Mouse (Mus musculus): Measurements from ENCODE around the gene Spr. TPM values are rescaled to one million over a fixed set of nuclear protein-coding genes. Genes with fewer than 3 reads are reported as not detected.
"Not testable (repeated sequence)": the region's sequence is repeated elsewhere in the genome, so short reads cannot be mapped to it uniquely, and the experiment has no call there.

Spr gene
- total and polyA plus RNA-seq, 3 experiments, result 102 to 103 TPM; not detected in 1

GRCm38 (mm10) chr6:85158040-85158804 is 20.7 kb upstream of the Spr start:
- Histone ChIP-seq H3K27ac (ENCODE audit: control insufficient read depth, low read depth, low read length) (peak overlapping the region; percentile 62), H3K9ac (ENCODE audit: control insufficient read depth, low read depth, low read length, poor library complexity, severe bottlenecking) (peak overlapping the region; percentile 23; the same call in 1 of the 2 replicates), H3K27me3 (ENCODE audit: control insufficient read depth in 1 of 2, insufficient read depth in 2 of 2, low read length in 2 of 2) (peaks cover 3 to 11% of the 10 kb centered on the region in 2 experiments), H3K4me3 (ENCODE audit: control insufficient read depth in 1 of 2, insufficient read depth in 1 of 2, low read depth in 2 of 2, low read length in 2 of 2) (0 out of 4 replicates have a peak overlapping the region, but pooled peaks of 1 of the 2 experiments have one; percentile 9)
- TF ChIP-seq TAL1 (IDR thresholded peaks at IDR 0.05; ENCODE audit: low read length), result peak; percentile 71
- peak; percentile 25; the same call in 1 of the 2 replicates for TF ChIP-seq SMC3 (IDR thresholded peaks at IDR 0.05; ENCODE audit: low read depth, low read length)
- peak; percentile 83 for TF ChIP-seq TCF12 (IDR thresholded peaks at IDR 0.05; ENCODE audit: low read depth, low read length)
- TF ChIP-seq SIN3A (IDR thresholded peaks at IDR 0.05; ENCODE audit: low read length), result peak; percentile 45; the same call in 1 of the 2 replicates
- TF ChIP-seq EP300 (IDR thresholded peaks at IDR 0.05; ENCODE audit: low read depth in 1 of 2, low read length in 2 of 2), result peak; percentile 67 to 75; a peak in 3 of 4 replicates
- TF ChIP-seq RCOR1 (IDR thresholded peaks at IDR 0.05; ENCODE audit: low read depth, low read length), result peak; percentile 68
- peak; percentile 78 for TF ChIP-seq GATA1 (IDR thresholded peaks at IDR 0.05; ENCODE audit: low read depth, low read length)
- TF ChIP-seq CTCF (IDR thresholded peaks at IDR 0.05 in 2 of 3, conservative IDR thresholded peaks at IDR 0.05 in 1 of 3; ENCODE audit: control insufficient read depth in 1 of 3, insufficient read depth in 1 of 3, low read depth in 2 of 3, low read length in 3 of 3, poor library complexity in 1 of 3, severe bottlenecking in 1 of 3), result peak; percentile 35 to 61 (median 46)
- TF ChIP-seq ETS1 (IDR thresholded peaks at IDR 0.05; ENCODE audit: low read depth, low read length), result peak; percentile 45
- TF ChIP-seq TBP (IDR thresholded peaks at IDR 0.05; ENCODE audit: low read depth, low read length), result 0 out of 2 replicates have a peak, but pooled peaks have one; percentile 21
- H3K79me2 ChIP-seq (ENCODE audit: control insufficient read depth, insufficient read depth, low read length, poor library complexity); H3K4me1 ChIP-seq (ENCODE audit: control insufficient read depth in 1 of 2, insufficient read depth in 2 of 2, low read length in 2 of 2); H3K36me3 ChIP-seq (ENCODE audit: control insufficient read depth in 1 of 2, insufficient read depth in 2 of 2, low read length in 2 of 2); H3K9me3 ChIP-seq (replicated peaks; ENCODE audit: insufficient read depth, low read length): not testable (repeated sequence)
- DNase-seq (ENCODE audit: low read depth, low spot score), result peak; percentile 85

GRCm38 (mm10) chr6:85156551-85156950 is 19.0 kb upstream of the Spr start:
- H3K27ac ChIP-seq (ENCODE audit: control insufficient read depth, low read depth, low read length); H3K4me1 ChIP-seq (ENCODE audit: control insufficient read depth in 1 of 2, insufficient read depth in 2 of 2, low read length in 2 of 2): not testable (repeated sequence)

GRCm38 (mm10) chr6:85154861-85155528 is 17.4 kb upstream of the Spr start:
- DNase-seq (ENCODE audit: low read depth, low spot score), result no peak
- Histone ChIP-seq H3K36me3 (ENCODE audit: control insufficient read depth in 1 of 2, insufficient read depth in 2 of 2, low read length in 2 of 2) (peaks cover 0 to 3% of the 10 kb centered on the region in 2 experiments; a peak in 1 of 4 replicates), H3K4me3 (ENCODE audit: control insufficient read depth in 1 of 2, insufficient read depth in 1 of 2, low read depth in 2 of 2, low read length in 2 of 2) (no peak overlapping the region), H3K4me1 (ENCODE audit: control insufficient read depth in 1 of 2, insufficient read depth in 2 of 2, low read length in 2 of 2) (peaks cover 0 to 7% of the 10 kb centered on the region in 2 experiments; a peak in 2 of 4 replicates), H3K27ac (ENCODE audit: control insufficient read depth, low read depth, low read length) (no peak overlapping the region), H3K79me2 (ENCODE audit: control insufficient read depth, insufficient read depth, low read length, poor library complexity) (no peaks in the 10 kb centered on the region), H3K9me3 (replicated peaks; ENCODE audit: insufficient read depth, low read length) (no peaks in the 10 kb centered on the region), H3K9ac (ENCODE audit: control insufficient read depth, low read depth, low read length, poor library complexity, severe bottlenecking) (no peak overlapping the region), H3K27me3 (ENCODE audit: control insufficient read depth in 1 of 2, insufficient read depth in 2 of 2, low read length in 2 of 2) (no peaks in the 10 kb centered on the region; a peak in 1 of 4 replicates)
- TF ChIP-seq KAT2A (conservative IDR thresholded peaks at IDR 0.05; ENCODE audit: low read depth, low read length) (no peak), MEF2A (IDR thresholded peaks at IDR 0.05; ENCODE audit: extremely low read depth, insufficient replicate concordance, low read depth, low read length, poor library complexity, severe bottlenecking) (no peak), SMC3 (IDR thresholded peaks at IDR 0.05; ENCODE audit: low read depth, low read length) (no peak), CHD1 (IDR thresholded peaks at IDR 0.05; ENCODE audit: low read depth, low read length) (no peak), TBP (IDR thresholded peaks at IDR 0.05; ENCODE audit: low read depth, low read length) (no peak), MXI1 (IDR thresholded peaks at IDR 0.05; ENCODE audit: low read depth, low read length) (no peak), MYB (IDR thresholded peaks at IDR 0.05; ENCODE audit: low read depth, low read length) (no peak), POLR2A (IDR thresholded peaks at IDR 0.05; ENCODE audit: control insufficient read depth in 1 of 2, insufficient read depth in 1 of 2, low read depth in 1 of 2, low read length in 2 of 2, poor library complexity in 1 of 2) (no peak), CTCF (IDR thresholded peaks at IDR 0.05 in 2 of 3, conservative IDR thresholded peaks at IDR 0.05 in 1 of 3; ENCODE audit: control insufficient read depth in 1 of 3, insufficient read depth in 1 of 3, low read depth in 2 of 3, low read length in 3 of 3, poor library complexity in 1 of 3, severe bottlenecking in 1 of 3) (no peak; a peak in 1 of 6 replicates)

More at GRCm38 (mm10) chr6:85156551-85156950, 19.0 kb upstream of the Spr start:
- not testable (repeated sequence) for H3K9ac ChIP-seq (ENCODE audit: control insufficient read depth, low read depth, low read length, poor library complexity, severe bottlenecking); H3K79me2 ChIP-seq (ENCODE audit: control insufficient read depth, insufficient read depth, low read length, poor library complexity); H3K9me3 ChIP-seq (replicated peaks; ENCODE audit: insufficient read depth, low read length); DNase-seq (ENCODE audit: low read depth, low spot score); H3K4me3 ChIP-seq (ENCODE audit: control insufficient read depth in 1 of 2, insufficient read depth in 1 of 2, low read depth in 2 of 2, low read length in 2 of 2); H3K27me3 ChIP-seq (ENCODE audit: control insufficient read depth in 1 of 2, insufficient read depth in 2 of 2, low read length in 2 of 2); H3K36me3 ChIP-seq (ENCODE audit: control insufficient read depth in 1 of 2, insufficient read depth in 2 of 2, low read length in 2 of 2)
